Mouse (Mus musculus): ENCODE measurements around the gene Ttyh2. TPM values are rescaled to one million over a fixed set of nuclear protein-coding genes. Genes with fewer than 3 reads are reported as not detected.
A peak's percentile ranks its signal among the peaks of the same experiment; 100 is the strongest.

The Ttyh2 gene
- 9.3 and 11.6 TPM in 2 replicates for polyA plus RNA-seq (2015; fragmentation: Nextera tagmentation; extraction: Ambion mirVana)

DNA sequence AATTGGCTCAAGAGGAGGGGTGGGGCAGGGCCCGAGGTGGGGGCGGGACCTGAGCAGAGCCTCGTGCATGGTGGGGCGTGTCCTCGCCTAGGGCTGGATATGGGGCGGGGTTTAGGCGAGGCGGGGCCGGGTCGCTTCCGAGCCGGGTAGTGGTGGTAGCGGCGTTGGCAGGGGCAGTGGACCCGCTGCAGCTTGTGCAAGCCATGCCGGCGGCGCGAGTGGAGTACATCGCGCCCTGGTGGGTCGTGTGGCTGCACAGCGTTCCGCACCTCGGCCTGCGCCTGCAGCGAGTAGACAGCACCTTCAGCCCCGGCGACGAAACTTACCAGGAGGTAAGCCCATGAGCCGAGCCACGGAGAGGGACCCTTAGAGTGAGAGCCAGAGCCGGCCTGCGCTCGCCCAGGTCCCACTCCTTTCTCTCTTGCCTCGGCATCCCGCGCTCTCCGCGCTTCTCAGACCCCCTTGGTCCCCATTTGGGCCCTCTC, at the start of gene Ttyh2:
Gene Ttyh2, plus strand, starts transcription at position 91 of the 485 bp plus-strand sequence.
- WGBS: 0% methylated on average over 40 of the region's 40 CpGs
- H3K27ac ChIP-seq: peak within 1 kb of the TSS; percentile 59; the same call in 1 of the 2 replicates
- peaks cover 33% of the 10 kb centered on the region for H3K36me3 ChIP-seq
- peak within 1 kb of the TSS; percentile 99 for H3K4me2 ChIP-seq
- peak within 1 kb of the TSS; percentile 69 for H3K9ac ChIP-seq
- peaks cover 48% of the 10 kb centered on the region for H3K4me1 ChIP-seq (replicated peaks)
- peaks cover 4% of the 10 kb centered on the region; the same call in 1 of the 2 replicates for H3K27me3 ChIP-seq
- peak; percentile 86 for ATAC-seq (replicated peaks; ENCODE audit: insufficient number of reproducible peaks, insufficient read depth, low FRiP score, low read depth)
- H3K9me3 ChIP-seq (replicated peaks): no peaks in the 10 kb centered on the region
- H3K4me3 ChIP-seq: peak within 1 kb of the TSS; percentile 71

GRCm38 (mm10) chr11:114626071-114626690, 49.0 kb upstream of the Ttyh2 start:
- H3K36me3 ChIP-seq: no peaks in the 10 kb centered on the region
- no peak overlapping the region for H3K4me2 ChIP-seq
- no peaks in the 10 kb centered on the region; the same call in 1 of the 2 replicates for H3K27me3 ChIP-seq
- no peaks in the 10 kb centered on the region; the same call in 1 of the 2 replicates for H3K9me3 ChIP-seq (replicated peaks)
- no peak for ATAC-seq (replicated peaks; ENCODE audit: insufficient number of reproducible peaks, insufficient read depth, low FRiP score, low read depth)
- H3K27ac ChIP-seq: no peak overlapping the region
- H3K9ac ChIP-seq: no peak overlapping the region
- H3K4me1 ChIP-seq (replicated peaks): 0 out of 2 replicates have a peak, but pooled peaks cover 2% of the 10 kb centered on the region
- WGBS: 77% methylated on average over 13 of the region's 13 CpGs
- H3K4me3 ChIP-seq: no peak overlapping the region

GRCm38 (mm10) chr11:114627036-114627435, 48.2 kb upstream of the Ttyh2 start:
- Histone ChIP-seq H3K27me3 (no peaks in the 10 kb centered on the region; the same call in 1 of the 2 replicates), H3K36me3 (no peaks in the 10 kb centered on the region), H3K4me1 (replicated peaks) (0 out of 2 replicates have a peak, but pooled peaks cover 2% of the 10 kb centered on the region), H3K4me2 (no peak overlapping the region), H3K27ac (no peak overlapping the region), H3K9ac (no peak overlapping the region), H3K9me3 (replicated peaks) (no peaks in the 10 kb centered on the region; the same call in 1 of the 2 replicates), H3K4me3 (no peak overlapping the region)
- 58% methylated on average over 6 of the region's 6 CpGs for WGBS
- no peak for ATAC-seq (replicated peaks; ENCODE audit: insufficient number of reproducible peaks, insufficient read depth, low FRiP score, low read depth)

DNA sequence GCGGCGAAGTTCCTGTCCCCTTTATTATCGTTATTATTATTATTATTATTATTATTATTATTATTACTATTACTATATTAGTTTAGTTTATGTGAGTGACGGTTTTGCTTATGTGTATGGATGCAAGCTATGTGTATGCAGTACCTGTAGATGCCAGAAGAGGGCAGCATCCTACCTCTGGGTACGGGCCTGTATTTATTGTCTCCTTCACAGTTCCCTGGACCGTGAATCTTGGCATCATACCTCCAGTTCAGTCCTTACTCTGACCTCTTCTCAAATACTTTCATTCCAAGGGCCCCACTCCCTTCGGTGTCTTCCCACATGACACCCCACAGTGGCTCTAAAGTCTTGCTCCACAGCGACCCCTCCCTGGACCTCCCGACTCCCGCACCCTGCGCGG, 47.2 kb upstream of the Ttyh2 start:
- 58% methylated on average over 12 of the region's 12 CpGs for WGBS
- Histone ChIP-seq H3K4me1 (replicated peaks) (0 out of 2 replicates have a peak, but pooled peaks cover 2% of the 10 kb centered on the region), H3K27me3 (no peaks in the 10 kb centered on the region; the same call in 1 of the 2 replicates), H3K4me2 (no peak overlapping the region), H3K9ac (no peak overlapping the region), H3K9me3 (replicated peaks) (no peaks in the 10 kb centered on the region; the same call in 1 of the 2 replicates), H3K36me3 (no peaks in the 10 kb centered on the region), H3K4me3 (no peak overlapping the region), H3K27ac (no peak overlapping the region)
- ATAC-seq (replicated peaks; ENCODE audit: insufficient number of reproducible peaks, insufficient read depth, low FRiP score, low read depth): no peak

DNA sequence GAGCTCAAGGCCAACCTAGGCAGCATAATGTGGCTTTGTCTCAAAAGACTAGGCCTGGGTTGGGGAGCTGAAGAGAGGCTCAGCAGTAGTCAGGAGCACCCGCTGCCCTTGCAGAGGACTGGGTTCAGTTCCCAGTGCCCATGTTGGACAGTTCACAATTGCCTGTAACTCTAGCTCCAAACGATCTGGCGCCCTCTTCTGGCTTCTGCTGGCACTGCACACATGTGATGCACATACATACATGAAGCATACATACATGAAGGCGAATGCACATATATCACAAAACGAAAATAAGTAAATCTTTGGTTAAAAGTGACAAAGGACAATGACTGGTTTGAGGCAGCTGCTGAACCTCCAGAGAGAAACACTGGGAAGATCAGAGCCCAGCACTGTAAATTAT, 45.2 kb upstream of the Ttyh2 start:
- peaks cover 4% of the 10 kb centered on the region for H3K27me3 ChIP-seq
- ATAC-seq (replicated peaks; ENCODE audit: insufficient number of reproducible peaks, insufficient read depth, low FRiP score, low read depth): no peak
- H3K9ac ChIP-seq: no peak overlapping the region
- no peak overlapping the region for H3K27ac ChIP-seq
- H3K9me3 ChIP-seq (replicated peaks): no peaks in the 10 kb centered on the region; the same call in 1 of the 2 replicates
- no peak overlapping the region for H3K4me2 ChIP-seq
- no peaks in the 10 kb centered on the region for H3K36me3 ChIP-seq
- WGBS: 77% methylated on average over 5 of the region's 5 CpGs
- H3K4me1 ChIP-seq (replicated peaks): 0 out of 2 replicates have a peak, but pooled peaks cover 2% of the 10 kb centered on the region
- H3K4me3 ChIP-seq: no peak overlapping the region

DNA sequence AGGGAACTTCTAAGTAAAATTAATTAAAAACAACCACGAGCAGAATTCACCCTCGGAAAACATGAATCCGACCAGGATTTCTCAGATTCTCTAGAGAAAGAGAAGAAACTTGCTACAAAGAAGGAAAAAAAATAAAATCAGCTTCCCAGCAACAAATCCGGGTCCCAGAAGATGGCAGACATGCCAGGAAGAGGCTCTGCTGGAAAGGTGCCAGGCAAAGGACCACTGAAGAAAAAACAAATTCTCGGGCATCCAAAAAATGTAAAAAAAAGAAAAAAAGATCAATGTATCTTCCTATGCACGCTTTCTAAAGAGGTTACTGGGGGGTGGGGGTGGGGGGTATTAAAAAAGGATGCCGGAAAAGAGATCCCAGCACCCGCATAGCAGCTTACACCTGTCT, 43.0 kb upstream of the Ttyh2 start:
- no peak overlapping the region for H3K4me2 ChIP-seq
- no peak overlapping the region for H3K4me3 ChIP-seq
- H3K36me3 ChIP-seq: no peaks in the 10 kb centered on the region
- H3K9ac ChIP-seq: no peak overlapping the region
- no peak overlapping the region for H3K27ac ChIP-seq
- WGBS: 66% methylated on average over 8 of the region's 8 CpGs
- 0 out of 2 replicates have a peak, but pooled peaks cover 6% of the 10 kb centered on the region for H3K4me1 ChIP-seq (replicated peaks)
- no peaks in the 10 kb centered on the region; the same call in 1 of the 2 replicates for H3K9me3 ChIP-seq (replicated peaks)
- no peak for ATAC-seq (replicated peaks; ENCODE audit: insufficient number of reproducible peaks, insufficient read depth, low FRiP score, low read depth)
- H3K27me3 ChIP-seq: peaks cover 13% of the 10 kb centered on the region

DNA sequence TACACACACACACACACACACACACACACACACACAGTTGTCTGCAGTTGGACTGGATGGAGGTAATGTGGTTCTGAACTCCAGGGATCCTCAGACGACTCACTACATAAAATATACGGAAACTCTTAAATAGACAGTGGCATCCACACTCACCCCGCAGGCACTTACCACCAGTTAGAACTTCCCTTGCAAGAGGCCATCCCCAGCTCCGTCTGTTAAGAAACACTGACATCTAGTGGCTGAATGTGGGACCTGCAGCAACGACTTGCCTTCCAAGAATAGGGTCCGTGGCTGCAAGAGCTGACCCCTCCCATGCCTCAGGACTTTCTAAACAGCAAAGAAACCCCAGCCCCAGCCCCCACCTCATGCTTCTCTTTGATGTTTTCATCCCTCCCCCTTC, 38.9 kb upstream of the Ttyh2 start:
- no peak overlapping the region for H3K27ac ChIP-seq
- H3K36me3 ChIP-seq: no peaks in the 10 kb centered on the region
- no peaks in the 10 kb centered on the region for H3K9me3 ChIP-seq (replicated peaks)
- WGBS: under 1% methylated on average over 6 of the region's 6 CpGs
- peak; percentile 35; the same call in 1 of the 2 replicates for ATAC-seq (replicated peaks; ENCODE audit: insufficient number of reproducible peaks, insufficient read depth, low FRiP score, low read depth)
- H3K9ac ChIP-seq: no peak overlapping the region
- no peak overlapping the region for H3K4me3 ChIP-seq
- peaks cover 12% of the 10 kb centered on the region; the same call in 1 of the 2 replicates for H3K4me1 ChIP-seq (replicated peaks)
- peak overlapping the region; percentile 37; the same call in 1 of the 2 replicates for H3K4me2 ChIP-seq
- peaks cover 45% of the 10 kb centered on the region for H3K27me3 ChIP-seq

GRCm38 (mm10) chr11:114636727-114637505, 38.3 kb upstream of the Ttyh2 start:
- Histone ChIP-seq H3K9me3 (replicated peaks) (no peaks in the 10 kb centered on the region), H3K4me1 (replicated peaks) (peaks cover 12% of the 10 kb centered on the region; the same call in 1 of the 2 replicates), H3K4me2 (peak overlapping the region; percentile 37; the same call in 1 of the 2 replicates), H3K9ac (no peak overlapping the region), H3K36me3 (no peaks in the 10 kb centered on the region), H3K27ac (no peak overlapping the region), H3K4me3 (no peak overlapping the region), H3K27me3 (peaks cover 50% of the 10 kb centered on the region)
- ATAC-seq (replicated peaks; ENCODE audit: insufficient number of reproducible peaks, insufficient read depth, low FRiP score, low read depth): no peak
- WGBS: 58% methylated on average over 34 of the region's 35 CpGs

- no peak for ATAC-seq (replicated peaks; ENCODE audit: insufficient number of reproducible peaks, insufficient read depth, low FRiP score, low read depth)
- 65% methylated on average over 10 of the region's 10 CpGs for WGBS
- no peaks in the 10 kb centered on the region for H3K36me3 ChIP-seq
- peaks cover 12% of the 10 kb centered on the region; the same call in 1 of the 2 replicates for H3K4me1 ChIP-seq (replicated peaks)
- H3K4me2 ChIP-seq: no peak overlapping the region
- no peak overlapping the region for H3K4me3 ChIP-seq
- peaks cover 50% of the 10 kb centered on the region for H3K27me3 ChIP-seq
- H3K9ac ChIP-seq: no peak overlapping the region
- no peak overlapping the region for H3K27ac ChIP-seq
- no peaks in the 10 kb centered on the region for H3K9me3 ChIP-seq (replicated peaks)
Measured at GRCm38 (mm10) chr11:114638647-114639290, 36.5 kb upstream of the Ttyh2 start.

DNA sequence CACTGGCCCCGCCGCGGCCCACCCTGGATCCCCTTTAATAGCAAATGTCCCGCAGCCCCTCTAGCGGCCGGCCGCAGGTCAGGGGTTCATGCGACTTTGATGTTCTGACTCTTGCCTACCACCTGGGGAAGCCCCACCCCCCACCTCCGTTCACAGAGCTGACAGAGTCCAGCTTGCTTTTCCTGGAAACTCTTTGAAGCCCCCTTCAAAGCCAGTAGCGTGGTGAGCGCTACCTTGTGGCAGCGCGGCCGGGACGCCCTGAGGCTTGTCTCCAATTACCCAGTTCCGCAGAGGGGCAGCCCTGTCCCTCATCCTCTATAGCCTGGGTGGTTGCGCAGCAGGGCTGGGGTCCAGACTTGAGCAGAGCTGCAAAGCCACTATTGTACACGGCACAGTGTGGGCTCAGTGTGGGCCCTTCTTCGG, 35.5 kb upstream of the Ttyh2 start:
- Histone ChIP-seq H3K36me3 (no peaks in the 10 kb centered on the region), H3K9ac (no peak overlapping the region), H3K4me1 (replicated peaks) (peaks cover 12% of the 10 kb centered on the region; the same call in 1 of the 2 replicates), H3K4me2 (no peak overlapping the region), H3K27me3 (peaks cover 49% of the 10 kb centered on the region), H3K27ac (no peak overlapping the region), H3K9me3 (replicated peaks) (no peaks in the 10 kb centered on the region), H3K4me3 (no peak overlapping the region)
- WGBS: 12% methylated on average over 19 of the region's 19 CpGs
- no peak for ATAC-seq (replicated peaks; ENCODE audit: insufficient number of reproducible peaks, insufficient read depth, low FRiP score, low read depth)

DNA sequence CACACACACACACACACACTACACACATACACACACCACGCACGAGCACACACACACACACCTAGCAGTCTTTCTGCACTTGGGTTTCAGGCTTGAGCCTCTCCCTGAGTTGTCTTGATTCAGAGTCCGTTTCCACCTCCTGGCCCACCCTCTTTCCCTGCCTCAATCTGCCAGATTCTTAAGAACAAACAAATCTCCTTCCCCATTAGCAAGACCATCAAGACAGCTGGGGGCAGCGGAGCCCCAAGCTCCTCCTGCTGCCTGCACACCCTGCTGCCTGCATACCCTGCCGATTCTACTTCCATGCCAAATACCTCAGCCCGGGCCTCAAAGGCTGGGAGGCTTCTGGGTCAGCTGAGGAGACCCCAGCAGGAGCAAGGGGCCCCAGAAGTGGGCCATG, 34.6 kb upstream of the Ttyh2 start:
- 51% methylated on average over 6 of the region's 6 CpGs for WGBS
- Histone ChIP-seq H3K4me2 (no peak overlapping the region), H3K36me3 (no peaks in the 10 kb centered on the region), H3K4me3 (no peak overlapping the region), H3K9me3 (replicated peaks) (no peaks in the 10 kb centered on the region), H3K9ac (no peak overlapping the region), H3K4me1 (replicated peaks) (peaks cover 12% of the 10 kb centered on the region; the same call in 1 of the 2 replicates), H3K27ac (no peak overlapping the region), H3K27me3 (peaks cover 44% of the 10 kb centered on the region)
- ATAC-seq (replicated peaks; ENCODE audit: insufficient number of reproducible peaks, insufficient read depth, low FRiP score, low read depth): no peak

Measured in heart, embryonic 15.5 days (tissue).